Mouse (Mus musculus) hindbrain, embryonic 16.5 days (tissue): ENCODE measurements around the gene Relb. TPM values are rescaled to one million over a fixed set of nuclear protein-coding genes. Genes with fewer than 3 reads are reported as not detected.

Experiments used
- ATAC-seq: fragments of 200-750 bp; cut with Nextera tagmentation; 2 replicates; pipeline ENCODE4 v1.8.0; 2017; ENCODE audit warnings: moderate TSS enrichment, moderate library complexity
- H3K27ac ChIP-seq: fragments of 300-500 bp; sonication (generic); 2 replicates; pipeline ENCODE4 v1.5.1; 2014; ENCODE audit warnings: low read depth, mild to moderate bottlenecking, control low read depth, low read length, moderate library complexity
- H3K27me3 ChIP-seq: fragments of 300-500 bp; sonication (generic); replicated peaks from 2 replicates; pipeline ENCODE4 v1.6.1; 2014; ENCODE audit warnings: low read length; ENCODE audit not compliant: control insufficient read depth, insufficient read depth
- H3K36me3 ChIP-seq: fragments of 300-500 bp; sonication (generic); 2 replicates; pipeline ENCODE4 v1.6.1; 2014; ENCODE audit warnings: mild to moderate bottlenecking, low read length, moderate library complexity, mixed read lengths; ENCODE audit not compliant: control insufficient read depth, insufficient read depth
- H3K4me1 ChIP-seq: fragments of 300-500 bp; sonication (generic); 2 replicates; pipeline ENCODE4 v1.6.1; 2014; ENCODE audit warnings: low read depth, low read length; ENCODE audit not compliant: control insufficient read depth, insufficient read depth
- H3K4me2 ChIP-seq: fragments of 300-500 bp; sonication (generic); 2 replicates; pipeline ENCODE4 v1.6.1; 2014; ENCODE audit warnings: mild to moderate bottlenecking, low read length, control low read depth, moderate library complexity
- H3K4me3 ChIP-seq: fragments of 300-500 bp; sonication (generic); 2 replicates; pipeline ENCODE4 v1.5.1; 2014; ENCODE audit warnings: mild to moderate bottlenecking, low read length, control low read depth, moderate library complexity
- H3K9ac ChIP-seq: fragments of 300-500 bp; sonication (generic); 2 replicates; pipeline ENCODE4 v1.6.1; 2014; ENCODE audit warnings: low read depth, mild to moderate bottlenecking, control low read depth, low read length, moderate library complexity
- H3K9me3 ChIP-seq: fragments of 300-500 bp; sonication (generic); 2 replicates; pipeline ENCODE4 v1.6.1; 2014; ENCODE audit warnings: mild to moderate bottlenecking, low read length, moderate library complexity; ENCODE audit not compliant: control insufficient read depth
- WGBS: fragments of 180-500 bp; shearing (Covaris S2); extraction: QIAGEN DNeasy Blood & Tissue Kit; methylation state at CpG from one replicate; pipeline ENCODE4 v1.1.7; 2014; 5-methylcytosine and 5-hydroxymethylcytosine counted together
- polyA plus RNA-seq: library from polyadenylated mRNA; unstranded; fragments of >200 nt; fragmentation: Nextera tagmentation; extraction: Ambion mirVana; gene quantifications from 2 replicates; pipeline ENCODE4 v1.2.1, GENCODE M21; 2015

Relb gene
- polyA plus RNA-seq, 1 experiment from 2014 or later, result 6.7 TPM

- H3K4me2 ChIP-seq, result peak within 1 kb of the TSS; percentile 82
- peak within 1 kb of the TSS; percentile 80 for H3K9ac ChIP-seq
- peak within 1 kb of the TSS; percentile 65 for H3K4me3 ChIP-seq
- peak within 1 kb of the TSS; percentile 59 for H3K27ac ChIP-seq
- peaks cover 27% of the 10 kb centered on the region for H3K4me1 ChIP-seq
- no peaks in the 10 kb centered on the region for H3K27me3 ChIP-seq
- H3K9me3 ChIP-seq, result no peaks in the 10 kb centered on the region
- H3K36me3 ChIP-seq, result 0 out of 2 replicates have a peak, but pooled peaks cover 2% of the 10 kb centered on the region
- 1% methylated on average over 57 of the region's 57 CpGs for WGBS
- ATAC-seq, result peak; percentile 88
These were observed 25.2 kb downstream of the Relb start, which contains the start of gene Clasrp for GRCm38 (mm10) chr7:19603849-19604605. Gene Clasrp (minus strand): TSS chr7:19604486.

- Histone ChIP-seq H3K27ac (no peak overlapping the region), H3K9me3 (no peaks in the 10 kb centered on the region), H3K4me2 (peak overlapping the region; percentile 82), H3K4me3 (peak overlapping the region; percentile 65), H3K4me1 (peaks cover 27% of the 10 kb centered on the region), H3K36me3 (0 out of 2 replicates have a peak, but pooled peaks cover 2% of the 10 kb centered on the region), H3K9ac (peak overlapping the region; percentile 80), H3K27me3 (no peaks in the 10 kb centered on the region)
- no peak for ATAC-seq
- 81% methylated on average over 12 of the region's 12 CpGs for WGBS
These were observed 26.2 kb downstream of the Relb start for GRCm38 (mm10) chr7:19603055-19603454.

GRCm38 (mm10) chr7:19600562-19600961 lies 28.7 kb downstream of the Relb start:
- WGBS, result 39% methylated on average over 5 of the region's 5 CpGs
- Histone ChIP-seq H3K9me3 (no peaks in the 10 kb centered on the region), H3K36me3 (peaks cover 4% of the 10 kb centered on the region), H3K4me1 (peaks cover 27% of the 10 kb centered on the region), H3K4me3 (no peak overlapping the region), H3K27ac (peak overlapping the region; percentile 63), H3K4me2 (no peak overlapping the region), H3K27me3 (no peaks in the 10 kb centered on the region), H3K9ac (no peak overlapping the region)
- peak; percentile 84 for ATAC-seq

- H3K4me1 ChIP-seq, result no peaks in the 10 kb centered on the region
- H3K4me2 ChIP-seq, result no peak overlapping the region
- no peaks in the 10 kb centered on the region for H3K9me3 ChIP-seq
- no peak overlapping the region for H3K4me3 ChIP-seq
- H3K9ac ChIP-seq, result no peak overlapping the region
- WGBS, result 91% methylated on average over 10 of the region's 10 CpGs
- peaks cover 47% of the 10 kb centered on the region for H3K36me3 ChIP-seq
- no peak for ATAC-seq
- no peaks in the 10 kb centered on the region for H3K27me3 ChIP-seq
- H3K27ac ChIP-seq, result no peak overlapping the region
These were observed 36.0 kb downstream of the Relb start for GRCm38 (mm10) chr7:19593061-19593730.

GRCm38 (mm10) chr7:19589917-19590316 lies 39.3 kb downstream of the Relb start:
- H3K9ac ChIP-seq, result no peak overlapping the region
- no peaks in the 10 kb centered on the region for H3K9me3 ChIP-seq
- no peak overlapping the region for H3K4me3 ChIP-seq
- WGBS, result 59% methylated on average over 3 of the region's 3 CpGs
- H3K4me1 ChIP-seq, result no peaks in the 10 kb centered on the region
- H3K27me3 ChIP-seq, result no peaks in the 10 kb centered on the region
- H3K27ac ChIP-seq, result no peak overlapping the region
- peak; percentile 71 for ATAC-seq
- H3K4me2 ChIP-seq, result no peak overlapping the region
- H3K36me3 ChIP-seq, result peaks cover 64% of the 10 kb centered on the region

GRCm38 (mm10) chr7:19589207-19589606 lies 40.0 kb downstream of the Relb start:
- WGBS, result 55% methylated on average over 3 of the region's 3 CpGs

GRCm38 (mm10) chr7:19586269-19586668 lies 43.0 kb downstream of the Relb start:
- H3K9ac ChIP-seq, result no peak overlapping the region
- H3K9me3 ChIP-seq, result no peaks in the 10 kb centered on the region
- H3K4me2 ChIP-seq, result no peak overlapping the region
- no peaks in the 10 kb centered on the region for H3K4me1 ChIP-seq
- H3K36me3 ChIP-seq, result peaks cover 69% of the 10 kb centered on the region
- WGBS, result 71% methylated on average over 46 of the region's 46 CpGs
- no peak for ATAC-seq
- H3K4me3 ChIP-seq, result no peak overlapping the region
- no peaks in the 10 kb centered on the region for H3K27me3 ChIP-seq
- H3K27ac ChIP-seq, result no peak overlapping the region

More at GRCm38 (mm10) chr7:19589207-19589606, 40.0 kb downstream of the Relb start:
- ATAC-seq, result no peak
- H3K27ac ChIP-seq, result no peak overlapping the region
- no peak overlapping the region for H3K9ac ChIP-seq
- H3K4me2 ChIP-seq, result no peak overlapping the region
- H3K9me3 ChIP-seq, result no peaks in the 10 kb centered on the region
- no peak overlapping the region for H3K4me3 ChIP-seq
- no peaks in the 10 kb centered on the region for H3K27me3 ChIP-seq
- peaks cover 70% of the 10 kb centered on the region for H3K36me3 ChIP-seq
- H3K4me1 ChIP-seq, result no peaks in the 10 kb centered on the region

GRCm38 (mm10) chr7:19580634-19581033 lies 48.6 kb downstream of the Relb start:
- Histone ChIP-seq H3K36me3 (peaks cover 32% of the 10 kb centered on the region), H3K4me2 (no peak overlapping the region), H3K9ac (no peak overlapping the region), H3K4me3 (no peak overlapping the region), H3K9me3 (no peaks in the 10 kb centered on the region), H3K27ac (no peak overlapping the region), H3K27me3 (peaks cover 33% of the 10 kb centered on the region), H3K4me1 (peaks cover 8% of the 10 kb centered on the region)
- ATAC-seq, result no peak
- 95% methylated on average over 8 of the region's 8 CpGs for WGBS

- peak; percentile 21 for ATAC-seq
- H3K27me3 ChIP-seq, result peaks cover 33% of the 10 kb centered on the region
These were observed 49.5 kb downstream of the Relb start for GRCm38 (mm10) chr7:19579751-19580150.

More at GRCm38 (mm10) chr7:19579751-19580150, 49.5 kb downstream of the Relb start:
- Histone ChIP-seq H3K4me3 (no peak overlapping the region), H3K27ac (no peak overlapping the region), H3K9me3 (no peaks in the 10 kb centered on the region), H3K36me3 (peaks cover 26% of the 10 kb centered on the region), H3K9ac (no peak overlapping the region), H3K4me1 (peaks cover 8% of the 10 kb centered on the region), H3K4me2 (no peak overlapping the region)
- 75% methylated on average over 10 of the region's 10 CpGs for WGBS
